Mouse (Mus musculus) embryo, embryonic 11 days (tissue): ENCODE measurements around the gene Zfp62.

Experiments used
- DNase-seq: peaks from one replicate; pipeline ENCODE4 v3.0.0-alpha.2; 2015

Gene Zfp62

DNA sequence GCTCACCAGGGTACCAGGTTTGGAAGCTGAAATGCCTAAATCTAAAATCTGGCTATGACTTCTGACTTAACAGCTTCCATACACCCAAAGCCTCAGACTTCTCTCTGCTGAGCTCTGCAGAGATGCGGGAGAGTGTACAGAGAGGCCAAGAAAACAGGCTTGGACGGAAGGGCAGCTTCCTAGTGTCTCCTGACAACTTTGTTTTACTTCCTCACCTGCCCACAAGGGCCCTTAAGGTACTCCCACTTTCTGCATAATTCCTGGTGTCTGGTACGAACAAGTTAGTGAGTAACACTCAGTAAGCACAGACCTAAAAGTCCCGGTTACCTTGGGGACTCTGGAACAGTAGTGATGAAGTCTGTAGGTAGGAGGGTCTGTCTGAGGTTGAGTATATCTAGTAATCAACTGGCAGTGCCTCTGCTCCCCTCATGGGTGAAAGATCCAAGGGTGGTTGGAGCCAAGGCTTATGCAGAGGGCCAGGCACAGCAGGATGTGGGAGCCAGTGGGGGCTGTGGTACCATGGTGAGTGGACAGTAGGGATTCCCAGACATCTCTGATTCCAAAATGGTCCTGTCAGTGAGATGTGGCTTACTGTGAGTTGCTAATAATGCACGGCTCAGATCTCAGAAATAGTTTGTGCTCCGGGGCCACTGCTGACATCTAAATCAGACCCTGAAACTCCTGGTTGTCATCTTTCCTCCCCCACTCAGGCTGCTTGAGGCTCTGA lies 46.0 kb downstream of the Zfp62 start:
- no peak for DNase-seq

DNA sequence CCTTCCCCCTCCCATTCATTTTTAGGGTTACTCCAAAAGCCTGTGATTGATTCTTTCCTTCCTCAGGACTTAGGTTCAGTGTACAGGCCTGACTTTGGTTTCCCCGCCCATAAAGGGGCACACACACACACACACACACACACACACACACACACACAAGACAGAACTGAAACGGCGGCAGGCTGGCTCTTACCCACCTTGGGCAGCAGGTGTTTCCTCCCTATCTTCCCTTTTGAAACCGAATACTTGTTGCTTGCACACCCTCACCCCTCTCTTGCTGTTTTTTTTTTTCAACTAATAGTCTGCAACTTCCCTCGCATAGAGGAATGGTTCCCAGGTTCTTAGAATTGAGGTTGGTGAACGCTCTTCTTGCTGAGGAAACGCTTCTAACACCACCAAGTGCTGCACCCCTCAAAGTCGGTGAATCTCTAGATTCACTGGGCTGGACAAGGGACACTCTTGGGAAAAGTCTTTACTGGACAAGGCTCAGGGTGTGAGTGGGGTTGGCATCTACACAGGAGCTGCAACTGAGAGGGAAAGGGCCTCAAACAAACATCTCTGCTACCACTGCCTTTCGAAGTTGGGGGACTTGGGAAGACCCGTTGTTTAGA lies 46.8 kb downstream of the Zfp62 start:
- peak; percentile 8 for DNase-seq

DNA sequence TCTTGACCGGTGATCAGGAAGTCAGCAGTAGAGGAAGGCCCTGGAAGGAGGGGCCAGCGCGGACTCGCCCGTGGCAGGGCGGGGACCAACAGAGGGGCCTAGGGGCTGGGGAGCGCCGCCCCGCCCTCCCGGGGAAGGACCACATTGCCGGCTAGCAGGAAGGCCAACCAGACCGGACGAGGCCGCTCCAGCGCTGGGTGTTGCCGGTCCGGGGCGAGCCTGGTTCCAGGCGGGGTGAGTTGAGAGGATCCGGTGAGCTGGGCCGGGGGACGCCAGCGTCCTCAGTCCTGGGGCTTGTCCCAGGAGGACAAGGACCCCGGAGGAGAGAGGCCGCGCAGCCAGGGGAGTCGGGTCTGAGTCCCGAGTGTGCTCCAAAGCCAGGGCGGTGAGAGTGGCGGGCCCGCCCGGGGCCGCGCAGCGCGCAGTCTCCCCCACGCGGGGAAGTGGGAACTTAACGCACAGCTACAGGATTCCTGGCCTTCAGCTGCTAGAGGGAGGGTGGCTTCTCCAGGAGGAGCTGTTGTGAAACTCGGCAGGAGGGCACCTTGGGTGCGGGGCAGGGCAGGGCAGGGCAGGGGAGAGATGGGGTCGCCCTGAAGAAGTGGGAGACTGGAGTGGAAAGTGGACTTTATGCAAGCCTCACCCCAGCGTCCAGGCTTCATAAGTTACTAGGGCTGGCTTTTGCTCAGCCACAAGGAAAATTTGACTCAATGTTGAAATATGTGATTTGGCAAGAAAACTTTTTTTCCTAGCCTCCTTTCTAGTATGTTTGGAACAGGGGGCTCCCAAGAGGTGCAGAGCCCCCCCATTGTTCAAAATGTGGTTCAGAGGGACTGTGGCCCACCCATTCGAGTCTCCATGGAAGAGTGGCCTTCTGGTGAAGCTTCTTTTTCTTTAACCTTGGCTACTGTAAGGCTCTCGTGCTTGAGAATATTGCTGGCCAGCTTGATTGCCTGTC lies 47.6 kb downstream of the Zfp62 start:
- peak; percentile 90 for DNase-seq

DNA sequence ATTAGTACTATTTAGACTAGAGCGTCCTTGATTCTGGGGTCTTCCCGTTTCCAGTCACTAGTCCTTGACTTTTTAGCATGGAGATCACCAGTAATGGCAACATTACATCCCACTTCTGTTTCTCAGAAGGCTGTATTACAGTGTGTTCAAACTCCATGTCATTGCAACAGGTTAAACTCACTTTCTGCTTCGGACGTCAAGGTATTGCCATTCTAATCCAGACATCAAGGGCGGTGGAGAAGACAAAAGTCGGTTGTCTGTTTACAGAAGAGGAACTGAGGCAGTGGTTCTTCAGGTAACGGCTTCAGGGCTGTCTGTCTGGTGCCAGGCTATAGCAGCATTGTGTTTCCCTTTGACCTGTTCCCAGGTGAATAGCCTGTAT lies 48.3 kb downstream of the Zfp62 start:
- no peak for DNase-seq

- DNase-seq, result no peak
Measured at GRCm38 (mm10) chr11:49252048-49252447, 49.0 kb downstream of the Zfp62 start.

DNA sequence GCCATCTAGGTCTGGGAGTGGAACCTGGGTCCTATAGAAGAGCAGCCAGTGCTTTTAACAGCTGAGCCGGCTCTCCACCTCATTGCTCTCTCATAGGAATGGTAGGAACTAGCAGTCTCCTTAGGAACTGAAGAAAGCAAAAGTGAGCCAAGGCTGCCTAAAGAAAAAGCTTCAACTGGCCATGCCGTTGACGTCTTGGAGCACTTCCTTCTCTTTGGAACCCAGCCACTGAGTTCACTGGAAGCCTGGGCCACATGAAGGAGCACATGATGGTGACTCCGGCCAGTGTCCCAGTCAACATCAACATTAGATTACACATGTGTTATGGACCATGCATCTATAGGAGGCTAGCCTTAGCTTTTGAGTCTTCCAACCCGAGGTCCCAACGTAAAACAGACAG lies 49.9 kb downstream of the Zfp62 start:
- DNase-seq, result no peak

DNA sequence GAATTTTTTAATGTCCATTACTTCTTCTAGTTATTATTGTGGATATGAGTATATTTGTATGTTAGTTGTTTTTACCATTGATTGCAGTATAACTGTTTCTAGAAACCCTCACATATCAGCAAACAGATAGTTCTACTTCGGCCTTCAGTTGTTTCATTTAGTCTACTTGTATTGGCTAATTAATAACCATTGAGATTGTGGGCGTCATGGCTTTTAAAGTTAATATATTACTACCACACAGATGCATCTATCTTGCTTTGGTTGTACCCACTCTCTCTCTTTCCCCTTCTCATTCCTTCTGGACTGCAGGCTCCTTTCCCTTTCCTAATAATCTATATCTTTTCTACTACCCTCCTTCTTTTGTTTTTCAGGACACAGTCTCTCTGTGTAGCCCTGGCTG lies 56.2 kb downstream of the Zfp62 start:
- DNase-seq, result no peak

DNA sequence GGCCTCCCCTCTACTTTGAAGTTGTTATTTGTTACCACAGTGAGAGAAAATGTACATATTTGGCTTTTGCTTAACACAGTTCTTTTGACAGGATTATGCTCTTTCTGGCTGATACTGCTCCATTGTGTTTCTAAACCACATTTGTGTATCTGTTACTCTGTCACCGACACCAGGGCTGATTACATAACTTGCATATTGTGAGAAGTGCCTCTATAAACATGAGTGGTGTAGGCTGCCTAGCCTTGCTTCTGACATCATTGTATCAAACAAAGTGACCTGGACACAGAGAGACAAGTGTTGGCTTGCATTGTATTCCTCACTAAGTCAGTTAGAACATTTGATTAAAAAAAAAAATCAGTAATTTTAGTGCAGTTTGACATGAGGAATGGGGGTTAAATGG lies 56.7 kb downstream of the Zfp62 start:
- no peak for DNase-seq

GRCm38 (mm10) chr11:49260598-49261312 lies 57.7 kb downstream of the Zfp62 start:
- DNase-seq, result no peak

DNA sequence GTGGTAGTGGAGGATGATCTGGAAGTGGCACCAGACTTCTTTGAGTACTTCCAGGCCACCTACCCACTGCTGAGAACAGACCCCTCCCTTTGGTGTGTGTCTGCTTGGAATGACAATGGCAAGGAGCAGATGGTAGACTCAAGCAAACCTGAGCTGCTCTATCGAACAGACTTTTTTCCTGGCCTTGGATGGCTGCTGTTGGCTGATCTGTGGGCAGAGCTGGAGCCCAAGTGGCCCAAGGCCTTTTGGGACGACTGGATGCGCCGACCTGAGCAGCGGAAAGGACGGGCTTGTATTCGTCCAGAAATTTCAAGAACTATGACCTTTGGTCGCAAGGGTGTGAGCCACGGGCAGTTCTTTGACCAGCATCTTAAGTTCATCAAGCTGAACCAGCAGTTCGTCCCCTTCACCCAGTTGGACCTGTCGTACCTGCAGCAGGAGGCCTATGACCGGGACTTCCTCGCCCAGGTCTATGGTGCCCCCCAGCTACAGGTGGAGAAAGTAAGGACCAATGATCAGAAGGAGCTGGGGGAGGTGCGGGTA lies 58.3 kb downstream of the Zfp62 start:
- no peak for DNase-seq

DNA sequence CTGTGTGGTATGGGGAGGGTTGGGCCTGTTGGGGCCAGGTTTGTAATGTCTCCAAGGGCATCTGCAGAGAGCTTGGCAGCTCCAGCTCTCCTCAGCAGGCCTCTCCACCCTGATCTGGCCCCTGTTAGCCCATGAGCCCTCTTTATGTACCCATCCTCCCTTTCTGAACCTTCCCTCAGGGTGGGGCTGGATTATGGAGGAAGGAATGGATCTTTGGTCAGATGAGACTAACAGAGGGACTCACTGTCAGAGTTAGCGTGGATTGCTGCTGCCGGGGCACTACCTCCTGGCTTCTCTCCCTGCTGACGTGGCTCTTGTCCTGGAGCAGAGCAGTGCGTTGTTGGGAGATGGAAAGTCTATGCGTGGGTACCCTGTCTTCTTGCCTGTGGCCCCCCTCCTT lies 59.2 kb downstream of the Zfp62 start:
- no peak for DNase-seq

DNA sequence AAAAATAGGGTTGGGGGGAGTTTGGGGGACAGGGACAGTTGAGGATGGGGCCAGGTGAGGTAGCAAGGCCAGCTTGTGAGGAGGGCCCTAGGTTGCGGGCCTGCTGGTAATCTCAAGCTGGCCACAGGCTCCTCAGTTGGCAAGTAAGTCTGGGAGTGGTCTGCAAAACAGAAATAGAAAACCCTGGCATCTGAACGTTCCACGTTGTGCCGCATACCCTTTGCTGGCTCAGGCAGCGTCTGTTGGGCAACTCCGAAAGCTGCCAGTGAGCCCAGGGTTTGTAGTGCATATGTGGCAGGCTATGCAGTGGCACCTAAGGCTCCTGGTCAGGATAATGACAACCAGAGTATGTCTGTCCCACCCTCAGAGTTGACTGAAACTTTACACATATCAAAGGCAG lies 60.1 kb downstream of the Zfp62 start:
- DNase-seq, result no peak

GRCm38 (mm10) chr11:49264081-49264480 lies 61.0 kb downstream of the Zfp62 start:
- no peak for DNase-seq

DNA sequence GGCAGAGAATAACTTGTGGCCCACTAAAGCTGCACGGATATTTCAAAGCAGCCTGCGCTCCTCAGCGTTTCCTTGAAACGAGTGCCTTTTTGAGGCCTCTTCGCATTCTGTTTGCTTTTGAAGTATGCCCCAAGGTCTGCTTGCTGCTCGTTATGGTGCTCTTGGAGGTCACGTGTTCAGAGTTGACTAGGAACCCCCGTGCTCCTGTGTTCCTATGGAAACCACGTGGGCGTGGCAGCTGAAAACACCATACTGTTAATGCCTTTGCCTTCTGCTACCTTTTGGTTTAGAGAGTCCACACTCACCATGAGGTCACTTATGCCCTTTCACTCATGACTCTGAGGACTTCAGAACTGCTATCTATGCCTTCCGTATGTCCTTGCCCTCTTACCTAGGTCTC lies 61.5 kb downstream of the Zfp62 start:
- DNase-seq, result no peak

DNA sequence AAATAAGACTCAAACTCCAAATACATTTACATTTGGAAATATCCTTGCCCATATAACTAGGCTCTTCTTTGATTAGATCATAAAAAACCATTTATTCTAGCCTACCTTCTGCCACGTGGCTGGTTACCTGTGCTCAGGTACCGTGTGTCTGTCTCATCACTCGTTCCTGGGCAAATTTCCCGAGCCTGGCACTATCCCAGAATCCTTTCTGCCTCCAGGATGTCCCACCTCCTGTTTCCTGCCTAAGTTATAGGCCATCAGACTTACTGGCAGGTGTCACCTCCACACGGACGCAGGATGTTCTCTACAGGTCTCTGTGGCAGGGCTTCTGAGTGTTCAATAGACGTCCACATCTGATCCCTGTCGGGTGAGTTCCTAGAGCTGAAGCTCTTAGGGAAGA lies 62.0 kb downstream of the Zfp62 start:
- DNase-seq, result no peak

GRCm38 (mm10) chr11:49266671-49267070 lies 63.6 kb downstream of the Zfp62 start:
- DNase-seq, result no peak

GRCm38 (mm10) chr11:49267316-49267715 lies 64.2 kb downstream of the Zfp62 start:
- no peak for DNase-seq

GRCm38 (mm10) chr11:49267970-49268579 lies 65.0 kb downstream of the Zfp62 start:
- no peak for DNase-seq
